Mouse (Mus musculus): ENCODE results near the gene Trp73.

Gene Trp73

GRCm38 (mm10) chr4:154012132-154012882 lies 127.7 kb downstream of the Trp73 start:
- in situ Hi-C loops (cut with MboI; ENCODE audit: unreplicated experiment in 2 of 2), result loop anchor here (5.0 kb wide), 1 partner anchor 35 kb away; the partner anchor contains the start of genes Cep104 (in 2 of the 2) and Dffb (in 2 of the 2)

GRCm38 (mm10) chr4:154011646-154012089 lies 128.3 kb downstream of the Trp73 start, which contains the start of gene Lrrc47:
Lrrc47 (plus strand) TSS chr4:154011731.
- in situ Hi-C loops (cut with MboI; ENCODE audit: unreplicated experiment in 2 of 2), result loop anchor here (5.0 kb wide), 1 partner anchor 34 kb away; the partner anchor contains the start of genes Cep104 (in 2 of the 2) and Dffb (in 2 of the 2)

GRCm38 (mm10) chr4:154010907-154011645 lies 128.9 kb downstream of the Trp73 start:
- in situ Hi-C loops (cut with MboI; ENCODE audit: unreplicated experiment in 2 of 2), result loop anchor here (5.0 kb wide), 1 partner anchor 34 kb away; the partner anchor contains the start of genes Cep104 (in 2 of the 2) and Dffb (in 2 of the 2)

- in situ Hi-C loops (cut with MboI; ENCODE audit: unreplicated experiment in 2 of 2), result no loop called here
These were observed 132.2 kb downstream of the Trp73 start for GRCm38 (mm10) chr4:154007759-154008158.

GRCm38 (mm10) chr4:154006264-154006663 lies 133.7 kb downstream of the Trp73 start:
- in situ Hi-C loops (cut with MboI; ENCODE audit: unreplicated experiment in 2 of 2), result no loop called here

Measured in v-Abl transformed pro-B cells (cell line).